Mouse (Mus musculus): Measurements from ENCODE around the gene Nfkbiz. TPM values are rescaled to one million over a fixed set of nuclear protein-coding genes. Genes with fewer than 3 reads are reported as not detected.

The Nfkbiz gene
- polyA plus RNA-seq, 1 experiment, result 5.1 TPM

DNA sequence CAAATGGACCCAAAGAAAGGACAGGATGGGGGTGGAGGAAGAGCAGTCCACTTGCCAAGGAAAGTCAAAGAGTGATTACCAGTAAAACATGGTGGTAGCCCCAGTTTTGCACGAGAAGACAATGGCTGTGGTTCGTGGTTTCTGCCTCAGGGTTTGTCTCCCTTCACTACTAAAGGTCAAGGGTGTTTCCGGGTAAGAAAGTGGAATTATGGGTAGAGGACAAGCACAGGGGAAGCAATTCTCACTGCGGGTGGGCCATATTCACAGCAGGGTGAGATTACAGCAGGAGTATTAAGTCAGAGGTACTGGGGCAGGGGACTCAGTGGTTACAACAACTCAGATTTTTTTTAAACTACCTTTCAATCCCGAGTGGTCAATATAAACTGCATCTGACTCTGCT is 50.0 kb downstream of the Nfkbiz start:
- Histone ChIP-seq H3K4me3 (replicated peaks; ENCODE audit: insufficient read depth, low read depth, low read length) (no peak overlapping the region), H3K27ac (ENCODE audit: insufficient read depth, low read length) (no peak overlapping the region), H3K27me3 (ENCODE audit: control insufficient read depth, insufficient read depth, low read length) (no peaks in the 10 kb centered on the region), H3K4me1 (ENCODE audit: control insufficient read depth, insufficient read depth, low read length) (no peaks in the 10 kb centered on the region)
- no peak for DNase-seq
- no peak for TF ChIP-seq CTCF (IDR thresholded peaks at IDR 0.05; ENCODE audit: borderline replicate concordance, insufficient read depth, low read depth, low read length)
- no peak for TF ChIP-seq POLR2A (IDR thresholded peaks at IDR 0.05; ENCODE audit: borderline replicate concordance, insufficient read depth, low read length)
- 77% methylated on average over 5 of the region's 5 CpGs for WGBS

DNA sequence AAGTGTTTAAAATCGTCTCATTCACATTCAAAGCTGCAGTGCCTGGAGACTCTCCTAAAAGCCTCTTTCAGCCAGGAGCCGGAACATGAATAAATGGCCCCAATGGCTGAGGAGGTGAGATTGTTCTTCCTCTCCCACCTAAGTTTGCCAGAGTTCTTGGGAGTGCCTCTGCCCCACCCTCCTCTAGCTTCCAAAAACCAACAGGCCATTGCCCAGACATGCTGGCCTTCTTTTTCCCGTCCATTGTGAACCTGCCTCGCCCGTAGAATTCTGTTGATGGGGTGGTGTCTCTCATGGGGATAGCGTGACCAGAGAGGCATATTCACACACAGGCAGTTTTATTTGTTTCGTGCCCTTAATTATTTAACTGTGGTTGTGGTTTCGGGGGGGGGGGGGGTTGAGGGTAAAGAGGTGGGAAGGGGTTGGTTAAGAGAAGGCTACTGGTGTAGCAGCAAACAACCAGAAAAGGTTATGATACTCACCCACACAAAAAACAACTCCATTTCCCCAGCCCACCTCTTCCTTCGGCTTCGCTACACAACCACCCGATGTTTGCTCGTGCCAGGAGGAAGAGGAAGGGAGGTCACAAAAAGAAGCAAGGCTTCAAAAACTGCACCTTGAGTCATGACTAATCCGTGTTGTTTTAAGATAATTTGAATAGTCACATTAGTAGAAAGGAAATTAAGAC is 51.2 kb downstream of the Nfkbiz start:
- no peaks in the 10 kb centered on the region for H3K27me3 ChIP-seq (ENCODE audit: control insufficient read depth, insufficient read depth, low read length)
- 86% methylated on average over 13 of the region's 13 CpGs for WGBS
- TF ChIP-seq POLR2A (IDR thresholded peaks at IDR 0.05; ENCODE audit: borderline replicate concordance, insufficient read depth, low read length), result no peak
- TF ChIP-seq CTCF (IDR thresholded peaks at IDR 0.05; ENCODE audit: borderline replicate concordance, insufficient read depth, low read depth, low read length), result no peak
- H3K4me3 ChIP-seq (replicated peaks; ENCODE audit: insufficient read depth, low read depth, low read length), result no peak overlapping the region
- H3K4me1 ChIP-seq (ENCODE audit: control insufficient read depth, insufficient read depth, low read length), result no peaks in the 10 kb centered on the region
- DNase-seq, result no peak
- H3K27ac ChIP-seq (ENCODE audit: insufficient read depth, low read length), result no peak overlapping the region

DNA sequence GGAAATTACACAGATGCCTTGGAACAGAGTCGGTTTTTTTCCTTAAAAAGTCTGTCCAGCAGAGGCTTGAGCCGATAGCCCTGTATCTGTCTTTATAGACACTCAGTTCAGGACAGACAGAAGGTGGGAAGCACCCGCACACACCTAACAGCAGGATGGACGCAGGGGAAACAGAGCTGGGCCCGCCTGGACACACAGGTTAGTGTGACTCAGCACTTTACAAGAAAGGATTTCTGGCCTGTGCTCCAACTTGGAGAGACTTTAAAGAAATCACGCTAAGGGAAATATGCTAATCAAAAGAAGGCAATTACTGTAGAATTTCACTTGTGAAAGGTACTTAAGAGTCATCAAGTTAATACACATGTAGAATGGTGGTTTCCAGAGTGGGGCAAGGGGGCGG is 54.3 kb downstream of the Nfkbiz start:
- Histone ChIP-seq H3K27me3 (ENCODE audit: control insufficient read depth, insufficient read depth, low read length) (no peaks in the 10 kb centered on the region), H3K27ac (ENCODE audit: insufficient read depth, low read length) (no peak overlapping the region), H3K4me3 (replicated peaks; ENCODE audit: insufficient read depth, low read depth, low read length) (no peak overlapping the region), H3K4me1 (ENCODE audit: control insufficient read depth, insufficient read depth, low read length) (no peaks in the 10 kb centered on the region)
- TF ChIP-seq POLR2A (IDR thresholded peaks at IDR 0.05; ENCODE audit: borderline replicate concordance, insufficient read depth, low read length) (no peak), CTCF (IDR thresholded peaks at IDR 0.05; ENCODE audit: borderline replicate concordance, insufficient read depth, low read depth, low read length) (no peak)
- no peak for DNase-seq
- 75% methylated on average over 7 of the region's 7 CpGs for WGBS

DNA sequence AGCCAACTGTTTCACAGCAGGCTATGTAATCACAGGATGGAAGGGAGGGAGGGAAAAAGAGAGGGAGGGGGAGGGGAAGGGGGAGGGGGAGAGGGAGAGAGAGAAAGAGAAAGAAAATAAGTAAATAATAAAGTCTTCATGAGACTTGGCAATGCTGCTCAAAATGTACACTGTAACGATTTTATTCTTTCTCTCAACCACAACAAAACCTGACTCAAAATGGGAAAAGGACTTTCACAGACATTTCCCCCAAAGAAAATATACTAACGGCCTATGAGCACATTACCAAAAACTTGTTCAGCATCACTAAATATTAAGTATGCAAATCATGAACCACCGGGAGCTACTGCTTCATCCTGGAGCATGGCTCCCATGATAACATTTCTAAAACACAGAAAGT is 54.8 kb downstream of the Nfkbiz start:
- Histone ChIP-seq H3K4me1 (ENCODE audit: control insufficient read depth, insufficient read depth, low read length) (no peaks in the 10 kb centered on the region), H3K27me3 (ENCODE audit: control insufficient read depth, insufficient read depth, low read length) (no peaks in the 10 kb centered on the region), H3K27ac (ENCODE audit: insufficient read depth, low read length) (no peak overlapping the region), H3K4me3 (replicated peaks; ENCODE audit: insufficient read depth, low read depth, low read length) (no peak overlapping the region)
- WGBS, result 73% methylated on average over 3 of the region's 3 CpGs
- no peak for DNase-seq
- TF ChIP-seq POLR2A (IDR thresholded peaks at IDR 0.05; ENCODE audit: borderline replicate concordance, insufficient read depth, low read length), result no peak
- no peak for TF ChIP-seq CTCF (IDR thresholded peaks at IDR 0.05; ENCODE audit: borderline replicate concordance, insufficient read depth, low read depth, low read length)

DNA sequence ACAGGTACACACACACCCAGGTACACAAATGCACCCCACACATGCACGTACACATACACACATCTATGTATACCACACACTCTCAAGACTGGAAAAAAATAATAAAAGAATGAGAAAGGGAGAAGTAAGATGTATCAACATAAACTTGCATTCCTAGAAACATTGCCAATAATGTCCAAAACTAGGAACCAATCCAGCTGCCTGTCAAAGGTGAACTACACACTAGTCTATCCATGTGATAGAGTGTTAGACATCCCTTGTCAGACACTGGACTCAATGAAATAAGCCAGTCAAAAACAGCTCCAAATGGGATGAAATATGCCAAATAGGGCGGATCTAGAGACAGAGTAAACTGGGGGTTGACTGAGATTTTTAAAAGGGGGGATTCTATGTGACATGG is 55.8 kb downstream of the Nfkbiz start:
- TF ChIP-seq CTCF (IDR thresholded peaks at IDR 0.05; ENCODE audit: borderline replicate concordance, insufficient read depth, low read depth, low read length) (no peak), POLR2A (IDR thresholded peaks at IDR 0.05; ENCODE audit: borderline replicate concordance, insufficient read depth, low read length) (no peak)
- 92% methylated on average over 2 of the region's 2 CpGs for WGBS
- DNase-seq, result no peak

DNA sequence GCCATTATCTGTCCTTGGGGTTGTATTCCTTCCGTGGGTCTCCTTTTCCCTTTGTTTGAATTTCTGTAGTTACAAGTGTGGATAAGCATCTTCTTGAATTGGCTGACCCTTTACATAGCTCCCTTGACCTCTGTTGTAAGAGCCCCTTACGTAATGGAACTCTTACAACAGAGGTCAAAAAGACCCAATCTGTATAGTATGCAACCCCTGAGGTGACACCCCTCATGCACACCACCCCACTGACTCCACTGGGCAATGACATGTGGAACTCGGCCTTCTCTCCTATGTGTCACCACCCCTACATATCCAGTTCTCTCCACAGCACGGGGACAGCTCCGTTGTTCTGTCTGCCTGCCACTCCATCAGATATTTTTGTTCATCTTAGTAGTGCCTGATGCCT is 56.9 kb downstream of the Nfkbiz start:
- TF ChIP-seq POLR2A (IDR thresholded peaks at IDR 0.05; ENCODE audit: borderline replicate concordance, insufficient read depth, low read length) (no peak), CTCF (IDR thresholded peaks at IDR 0.05; ENCODE audit: borderline replicate concordance, insufficient read depth, low read depth, low read length) (no peak)
- 71% methylated on average over 5 of the region's 5 CpGs for WGBS
- DNase-seq, result no peak

More for the DNA sequence above, 55.8 kb downstream of the Nfkbiz start:
- Histone ChIP-seq H3K4me3 (replicated peaks; ENCODE audit: insufficient read depth, low read depth, low read length) (no peak overlapping the region), H3K27ac (ENCODE audit: insufficient read depth, low read length) (no peak overlapping the region), H3K4me1 (ENCODE audit: control insufficient read depth, insufficient read depth, low read length) (no peaks in the 10 kb centered on the region), H3K27me3 (ENCODE audit: control insufficient read depth, insufficient read depth, low read length) (no peaks in the 10 kb centered on the region)

DNA sequence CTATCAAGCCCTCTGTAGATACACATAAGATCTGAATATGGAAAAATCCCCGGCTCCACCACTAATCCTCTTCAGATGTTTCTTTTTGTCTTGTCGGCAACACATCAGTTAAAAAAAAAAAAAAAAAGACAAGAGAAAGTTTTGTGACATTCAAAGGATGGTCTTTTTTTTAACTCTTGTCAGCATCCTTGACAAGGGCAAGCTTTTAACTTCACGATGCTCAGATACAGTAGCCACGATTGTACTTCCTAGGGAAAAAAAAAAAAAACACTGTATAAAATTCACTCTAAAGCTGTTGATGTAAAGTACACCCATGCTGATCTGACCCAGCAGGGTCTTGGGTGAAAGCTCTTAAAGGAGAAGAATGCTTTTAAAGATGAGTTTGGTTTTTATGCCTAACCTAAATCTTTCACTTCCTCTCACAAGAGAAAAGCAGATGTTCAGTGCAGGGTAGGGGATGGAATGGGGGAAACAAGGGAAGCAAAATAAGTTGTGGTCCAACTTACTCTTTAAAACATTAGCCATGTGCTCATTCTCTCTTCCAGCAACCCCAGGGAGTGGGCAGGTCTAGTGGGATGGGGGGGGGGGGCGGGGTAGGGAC is 57.6 kb downstream of the Nfkbiz start:
- Histone ChIP-seq H3K27me3 (ENCODE audit: control insufficient read depth, insufficient read depth, low read length) (no peaks in the 10 kb centered on the region), H3K4me3 (replicated peaks; ENCODE audit: insufficient read depth, low read depth, low read length) (no peak overlapping the region), H3K4me1 (ENCODE audit: control insufficient read depth, insufficient read depth, low read length) (no peaks in the 10 kb centered on the region), H3K27ac (ENCODE audit: insufficient read depth, low read length) (no peak overlapping the region)
- no peak for DNase-seq
- TF ChIP-seq POLR2A (IDR thresholded peaks at IDR 0.05; ENCODE audit: borderline replicate concordance, insufficient read depth, low read length) (no peak), CTCF (IDR thresholded peaks at IDR 0.05; ENCODE audit: borderline replicate concordance, insufficient read depth, low read depth, low read length) (no peak)
- WGBS, result 56% methylated on average over 5 of the region's 5 CpGs

More for the DNA sequence above, 56.9 kb downstream of the Nfkbiz start:
- H3K4me1 ChIP-seq (ENCODE audit: control insufficient read depth, insufficient read depth, low read length), result no peaks in the 10 kb centered on the region
- no peak overlapping the region for H3K4me3 ChIP-seq (replicated peaks; ENCODE audit: insufficient read depth, low read depth, low read length)
- no peak overlapping the region for H3K27ac ChIP-seq (ENCODE audit: insufficient read depth, low read length)
- no peaks in the 10 kb centered on the region for H3K27me3 ChIP-seq (ENCODE audit: control insufficient read depth, insufficient read depth, low read length)

- TF ChIP-seq POLR2A (IDR thresholded peaks at IDR 0.05; ENCODE audit: borderline replicate concordance, insufficient read depth, low read length), result no peak
- TF ChIP-seq CTCF (IDR thresholded peaks at IDR 0.05; ENCODE audit: borderline replicate concordance, insufficient read depth, low read depth, low read length), result no peak
- no peaks in the 10 kb centered on the region for H3K27me3 ChIP-seq (ENCODE audit: control insufficient read depth, insufficient read depth, low read length)
- H3K27ac ChIP-seq (ENCODE audit: insufficient read depth, low read length), result no peak overlapping the region
- H3K4me1 ChIP-seq (ENCODE audit: control insufficient read depth, insufficient read depth, low read length), result no peaks in the 10 kb centered on the region
- DNase-seq, result no peak
- 88% methylated on average over 11 of the region's 11 CpGs for WGBS
- no peak overlapping the region for H3K4me3 ChIP-seq (replicated peaks; ENCODE audit: insufficient read depth, low read depth, low read length)
Measured at GRCm38 (mm10) chr16:55776329-55776728, 62.4 kb downstream of the Nfkbiz start.

Measured in cerebellum, adult 2 months (tissue).